In genomic region chr15:103014166-103015008, GRCm38 (mm10) we compare ENCODE assay signal across 8 mouse cellular contexts. TPM values are rescaled to one million over a fixed set of nuclear protein-coding genes. Genes with fewer than 3 reads are reported as not detected.
DNase-seq lines count a peak whose midpoint lies in the region; ATAC-seq lines count a peak whose summit lies in the region.

No protein-coding gene starts in this region.

- peak overlapping the region; percentile 72 for H3K9ac ChIP-seq in hindbrain, embryonic 14.5 days
- H3K9ac ChIP-seq in liver, embryonic 13.5 days, result no peak overlapping the region

- no peaks in the 10 kb centered on the region for H3K9me3 ChIP-seq in hindbrain, embryonic 14.5 days (ENCODE audit: control insufficient read depth, low read length)
- no peaks in the 10 kb centered on the region for H3K9me3 ChIP-seq in liver, embryonic 13.5 days (replicated peaks)

- H3K4me2 ChIP-seq in hindbrain, embryonic 14.5 days (replicated peaks), result peak overlapping the region; percentile 52
- H3K4me2 ChIP-seq in liver, embryonic 13.5 days, result peak overlapping the region; percentile 33

- peaks cover 98% of the 10 kb centered on the region for H3K27me3 ChIP-seq in hindbrain, embryonic 14.5 days (ENCODE audit: control insufficient read depth, insufficient read depth, low read length)
- peaks cover 100% of the 10 kb centered on the region for H3K27me3 ChIP-seq in liver, embryonic 13.5 days

- peak; percentile 90 for DNase-seq in heart, adult 11 months
- DNase-seq in heart, postnatal 25 days (ENCODE audit: low spot score), result no peak
- peak; percentile 4 for DNase-seq in brain, adult 2 months (ENCODE audit: low read depth, low spot score)
- DNase-seq in hindbrain, embryonic 14.5 days (ENCODE audit: low spot score), result no peak
- no peak for DNase-seq in liver, embryonic 13.5 days
- DNase-seq in thymus, postnatal 4 days, result no peak
- no peak for DNase-seq in right cerebral cortex, postnatal 4 days
- no peak for DNase-seq in lung, adult 18-20 months

- peak; percentile 51 for ATAC-seq in hindbrain, embryonic 14.5 days (ENCODE audit: low FRiP score)
- no peak for ATAC-seq in liver, embryonic 13.5 days (ENCODE audit: low read depth)

- intact Hi-C loops in heart, postnatal 25 days (cut with DNase I), result loop anchor here (5.0 kb wide), 1 partner anchor 118 kb away; no protein-coding TSS in a partner anchor

- H3K36me3 ChIP-seq in hindbrain, embryonic 14.5 days (replicated peaks; ENCODE audit: control insufficient read depth, insufficient read depth), result no peaks in the 10 kb centered on the region
- no peaks in the 10 kb centered on the region for H3K36me3 ChIP-seq in liver, embryonic 13.5 days

- peak overlapping the region; percentile 91 for H3K27ac ChIP-seq in hindbrain, embryonic 14.5 days
- H3K27ac ChIP-seq in liver, embryonic 13.5 days, result no peak overlapping the region

- peak overlapping the region; percentile 37 for H3K4me3 ChIP-seq in hindbrain, embryonic 14.5 days (replicated peaks; ENCODE audit: low read length)
- peak overlapping the region; percentile 25 for H3K4me3 ChIP-seq in liver, embryonic 13.5 days (replicated peaks)

- H3K4me1 ChIP-seq in hindbrain, embryonic 14.5 days (replicated peaks; ENCODE audit: control insufficient read depth, insufficient read depth, low read length), result 0 out of 2 replicates have a peak, but pooled peaks cover 4% of the 10 kb centered on the region
- no peaks in the 10 kb centered on the region for H3K4me1 ChIP-seq in liver, embryonic 13.5 days (replicated peaks)

- 1% methylated on average over 50 of the region's 57 CpGs for WGBS in hindbrain, embryonic 14.5 days
- WGBS in liver, embryonic 13.5 days (ENCODE audit: insufficient replicate concordance), result 2% methylated on average over 48 of the region's 57 CpGs

RNA-seq across cellular contexts. Expression of gene Hoxc4, which starts 4.3 kb away (rescaled TPM):
- not detected for total RNA-seq in heart, postnatal 25 days (2021)
- polyA plus RNA-seq in hindbrain, embryonic 14.5 days (2014; fragmentation: Nextera tagmentation; extraction: Ambion mirVana), result 74.9 and 90.0 TPM in 2 replicates
- 0.31 and 0.42 TPM in 2 replicates for polyA plus RNA-seq in liver, embryonic 13.5 days (2015; fragmentation: Nextera tagmentation; extraction: Ambion mirVana)

RNA-seq across cellular contexts. Expression of gene Hoxc6, which starts 16.3 kb away (rescaled TPM):
- total RNA-seq in heart, postnatal 25 days (2021), result not detected
- polyA plus RNA-seq in hindbrain, embryonic 14.5 days (2014; fragmentation: Nextera tagmentation; extraction: Ambion mirVana), result 20.9 and 24.8 TPM in 2 replicates
- 0.13 and 0.14 TPM in 2 replicates for polyA plus RNA-seq in liver, embryonic 13.5 days (2015; fragmentation: Nextera tagmentation; extraction: Ambion mirVana)

RNA-seq across cellular contexts. Expression of gene Hoxc8, which starts 24.0 kb away (rescaled TPM):
- total RNA-seq in heart, postnatal 25 days (2021), result not detected
- 9.2 and 22.9 TPM in 2 replicates for polyA plus RNA-seq in hindbrain, embryonic 14.5 days (2014; fragmentation: Nextera tagmentation; extraction: Ambion mirVana)
- 0.19 and 0.20 TPM in 2 replicates for polyA plus RNA-seq in liver, embryonic 13.5 days (2015; fragmentation: Nextera tagmentation; extraction: Ambion mirVana)

RNA-seq across cellular contexts. Expression of gene Hoxc9, which starts 38.1 kb away (rescaled TPM):
- not detected for total RNA-seq in heart, postnatal 25 days (2021)
- polyA plus RNA-seq in hindbrain, embryonic 14.5 days (2014; fragmentation: Nextera tagmentation; extraction: Ambion mirVana), result 0.25 and 0.75 TPM in 2 replicates
- 0.07 TPM in 1 of 2 replicates, not detected in the other for polyA plus RNA-seq in liver, embryonic 13.5 days (2015; fragmentation: Nextera tagmentation; extraction: Ambion mirVana)

RNA-seq across cellular contexts. Expression of gene Hoxc5, which starts 47.1 kb away (rescaled TPM):
- total RNA-seq in heart, postnatal 25 days (2021), result not detected
- polyA plus RNA-seq in hindbrain, embryonic 14.5 days (2014; fragmentation: Nextera tagmentation; extraction: Ambion mirVana), result 25.0 and 32.2 TPM in 2 replicates
- polyA plus RNA-seq in liver, embryonic 13.5 days (2015; fragmentation: Nextera tagmentation; extraction: Ambion mirVana), result 0.27 and 0.28 TPM in 2 replicates

Comparison
In these comparisons a context has a peak if more than half of its experiments do, and no peak if none do; other contexts are left out.
1. DNase-seq: peak in heart, adult 11 months (single experiment) and brain, adult 2 months (single experiment); none in heart, postnatal 25 days (single experiment), hindbrain, embryonic 14.5 days (single experiment), liver, embryonic 13.5 days (single experiment), thymus, postnatal 4 days (single experiment), right cerebral cortex, postnatal 4 days (single experiment) and lung, adult 18-20 months (0 of 2).
2. RNA of gene Hoxc4, which starts 4.3 kb away (polyA plus RNA-seq): 74.9 to 90.0 TPM in hindbrain, embryonic 14.5 days; 0.31 to 0.42 TPM in liver, embryonic 13.5 days; every median in the first group is over 10 times any median in the second.
3. RNA of gene Hoxc6, which starts 16.3 kb away (polyA plus RNA-seq): 20.9 to 24.8 TPM in hindbrain, embryonic 14.5 days; 0.13 to 0.14 TPM in liver, embryonic 13.5 days; every median in the first group is over 10 times any median in the second.